Mouse (Mus musculus) v-Abl transformed pro-B cells (cell line): Measurements from ENCODE around the gene Gm20388.

Experiments used
- in situ Hi-C, 2 experiments: fragments of 400-800 bp; cut with MboI; formaldehyde crosslinking; loops; one replicate each; pipeline ENCODE4 v1.15.1; 2025; ENCODE audit not compliant: unreplicated experiment in 2 of 2

Gene Gm20388

GRCm38 (mm10) chr8:123410788-123411187 is 3500.1 kb downstream of the Gm20388 start:
- in situ Hi-C loops, result no loop called here

GRCm38 (mm10) chr8:123411246-123411645 is 3500.6 kb downstream of the Gm20388 start, which contains the start of gene Tubb3:
Gene Tubb3, plus strand, starts transcription at chr8:123411424.
- in situ Hi-C loops, result no loop called here

GRCm38 (mm10) chr8:123411781-123412327 is 3501.2 kb downstream of the Gm20388 start:
- in situ Hi-C loops, result no loop called here

GRCm38 (mm10) chr8:123412560-123413170 is 3502.0 kb downstream of the Gm20388 start:
- in situ Hi-C loops, result no loop called here

GRCm38 (mm10) chr8:123414255-123414654 is 3503.6 kb downstream of the Gm20388 start:
- in situ Hi-C loops, result no loop called here

GRCm38 (mm10) chr8:123414997-123415696 is 3504.5 kb downstream of the Gm20388 start:
- in situ Hi-C loops, result loop anchor here (5.0 kb wide), 1 partner anchor 33 kb away; no protein-coding TSS in a partner anchor

- in situ Hi-C loops, result loop anchor here (5.0 kb wide), 1 partner anchor 34 kb away; no protein-coding TSS in a partner anchor
Observed at GRCm38 (mm10) chr8:123415967-123416943, 3505.6 kb downstream of the Gm20388 start.

GRCm38 (mm10) chr8:123416944-123417555 is 3506.4 kb downstream of the Gm20388 start:
- in situ Hi-C loops, result loop anchor here (5.0 kb wide), 1 partner anchor 35 kb away; no protein-coding TSS in a partner anchor

GRCm38 (mm10) chr8:123419711-123420110 is 3509.1 kb downstream of the Gm20388 start:
- in situ Hi-C loops, result loop anchor here (5.0 to 10.0 kb wide), 2 partner anchors 37 to 55 kb away; no protein-coding TSS in a partner anchor

GRCm38 (mm10) chr8:123420525-123421281 is 3510.1 kb downstream of the Gm20388 start:
- in situ Hi-C loops, result loop anchor here in 1 of 2 experiments (10.0 kb wide), 1 partner anchor 56 kb away; no protein-coding TSS in a partner anchor

- in situ Hi-C loops, result loop anchor here in 1 of 2 experiments (10.0 kb wide), 1 partner anchor 57 kb away; no protein-coding TSS in a partner anchor
Observed at GRCm38 (mm10) chr8:123421325-123421724, 3510.7 kb downstream of the Gm20388 start.

- in situ Hi-C loops, result loop anchor here in 1 of 2 experiments (10.0 kb wide), 1 partner anchor 57 kb away; no protein-coding TSS in a partner anchor
Observed at GRCm38 (mm10) chr8:123422056-123422780, 3511.6 kb downstream of the Gm20388 start.

- in situ Hi-C loops, result loop anchor here in 1 of 2 experiments (10.0 kb wide), 1 partner anchor 58 kb away; no protein-coding TSS in a partner anchor
Observed at GRCm38 (mm10) chr8:123422781-123423159, 3512.1 kb downstream of the Gm20388 start.

- in situ Hi-C loops, result loop anchor here in 1 of 2 experiments (10.0 kb wide), 1 partner anchor 59 kb away; no protein-coding TSS in a partner anchor
Observed at GRCm38 (mm10) chr8:123423441-123423840, 3512.8 kb downstream of the Gm20388 start, which contains the start of gene Def8. Gene Def8, plus strand, starts transcription at chr8:123423527.

- in situ Hi-C loops, result loop anchor here in 1 of 2 experiments (10.0 kb wide), 1 partner anchor 62 kb away; no protein-coding TSS in a partner anchor
Observed at GRCm38 (mm10) chr8:123426511-123427509, 3516.2 kb downstream of the Gm20388 start.

- in situ Hi-C loops, result loop anchor here in 1 of 2 experiments (10.0 kb wide), 1 partner anchor 63 kb away; no protein-coding TSS in a partner anchor
Observed at GRCm38 (mm10) chr8:123427639-123428275, 3517.1 kb downstream of the Gm20388 start.
